In genomic region chr8:122320541-122320940, GRCm38 (mm10) we compare ENCODE assay signal across 16 mouse cellular contexts. TPM values are rescaled to one million over a fixed set of nuclear protein-coding genes. Genes with fewer than 3 reads are reported as not detected.
DNase-seq lines count a peak whose midpoint lies in the region; ATAC-seq and TF ChIP-seq lines count a peak whose summit lies in the region.
"Had no signal": no experiment of that assay in that cellular context is flagged by ENCODE, and none has a peak within 500 bp of the region (broad histone marks: within the 10 kb centered on the region; RNA-seq: fewer than 3 reads in every experiment).

No protein-coding gene starts in this region.

- H3K4me2 ChIP-seq in liver, embryonic 11.5 days = 0 out of 2 replicates have a peak overlapping the region, but pooled peaks have one; percentile 46
- no peak overlapping the region for H3K4me2 ChIP-seq in hindbrain, embryonic 13.5 days
- H3K4me2 ChIP-seq in liver, embryonic 16.5 days (ENCODE audit: low read depth, low read length) = peak overlapping the region; percentile 70
- H3K4me2 ChIP-seq: limb, embryonic 13.5 days had no signal

- no peaks in the 10 kb centered on the region for H3K9me3 ChIP-seq in liver, embryonic 11.5 days (ENCODE audit: control insufficient read depth, low read length)
- no peaks in the 10 kb centered on the region for H3K9me3 ChIP-seq in MEL (replicated peaks; ENCODE audit: insufficient read depth, low read length)
- no peaks in the 10 kb centered on the region for H3K9me3 ChIP-seq in hindbrain, embryonic 13.5 days
- no peaks in the 10 kb centered on the region for H3K9me3 ChIP-seq in liver, embryonic 16.5 days (replicated peaks; ENCODE audit: control insufficient read depth, low read length)
- H3K9me3 ChIP-seq: limb, embryonic 13.5 days had no signal

- no peak for DNase-seq in liver, embryonic 11.5 days (ENCODE audit: low spot score)
- DNase-seq in liver (no peak), MEL (ENCODE audit: low read depth, low spot score) (no peak)
- no peak for DNase-seq in testis, postnatal 10 days (ENCODE audit: low spot score)
- DNase-seq in cerebellum, adult 11-12 months = no peak
- DNase-seq: cerebellum, adult 18-20 months; embryo, embryonic 11 days; gastrocnemius, adult 2 months; right cerebral cortex, adult 18-20 months; thymus, postnatal 36 days had no signal

- peak overlapping the region; percentile 51 for H3K9ac ChIP-seq in liver, embryonic 11.5 days (ENCODE audit: low read depth, low read length)
- H3K9ac ChIP-seq in MEL (ENCODE audit: control insufficient read depth, low read depth, low read length, poor library complexity, severe bottlenecking) = peak overlapping the region; percentile 62
- H3K9ac ChIP-seq in hindbrain, embryonic 13.5 days = peak overlapping the region; percentile 24; the same call in 1 of the 2 replicates
- peak overlapping the region; percentile 76 for H3K9ac ChIP-seq in liver, embryonic 16.5 days (ENCODE audit: low read depth, low read length)
- H3K9ac ChIP-seq: limb, embryonic 13.5 days had no signal

- H3K4me3 ChIP-seq in liver, embryonic 11.5 days (ENCODE audit: low read depth, low read length) = no peak overlapping the region
- no peak overlapping the region for H3K4me3 ChIP-seq in MEL (ENCODE audit: control insufficient read depth in 1 of 2, insufficient read depth in 1 of 2, low read depth in 2 of 2, low read length in 2 of 2)
- no peak overlapping the region for H3K4me3 ChIP-seq in hindbrain, embryonic 13.5 days
- no peak overlapping the region for H3K4me3 ChIP-seq in liver, embryonic 16.5 days (ENCODE audit: low read depth, low read length)
- H3K4me3 ChIP-seq: gastrocnemius, adult 2 months; limb, embryonic 13.5 days had no signal

- peaks cover 100% of the 10 kb centered on the region for H3K4me1 ChIP-seq in liver, embryonic 11.5 days (replicated peaks; ENCODE audit: control insufficient read depth, insufficient read depth, low read length)
- H3K4me1 ChIP-seq in MEL (ENCODE audit: control insufficient read depth in 1 of 2, insufficient read depth in 2 of 2, low read length in 2 of 2) = peaks cover 38 to 88% of the 10 kb centered on the region in 2 experiments
- H3K4me1 ChIP-seq in hindbrain, embryonic 13.5 days (replicated peaks) = peaks cover 66% of the 10 kb centered on the region
- peaks cover 100% of the 10 kb centered on the region for H3K4me1 ChIP-seq in liver, embryonic 16.5 days (ENCODE audit: control insufficient read depth, low read depth, low read length)

- TF ChIP-seq RAD21 in MEL (IDR thresholded peaks at IDR 0.05; ENCODE audit: low read depth, low read length) = no peak

- peaks cover 38% of the 10 kb centered on the region for H3K36me3 ChIP-seq in liver, embryonic 11.5 days (ENCODE audit: control insufficient read depth, insufficient read depth, low read length)
- peaks cover 11 to 84% of the 10 kb centered on the region in 2 experiments for H3K36me3 ChIP-seq in MEL (ENCODE audit: control insufficient read depth in 1 of 2, insufficient read depth in 2 of 2, low read length in 2 of 2)
- no peaks in the 10 kb centered on the region for H3K36me3 ChIP-seq in hindbrain, embryonic 13.5 days
- H3K36me3 ChIP-seq in liver, embryonic 16.5 days (ENCODE audit: control insufficient read depth, insufficient read depth) = peaks cover 33% of the 10 kb centered on the region
- H3K36me3 ChIP-seq: limb, embryonic 13.5 days had no signal

- 42% methylated on average over 3 of the region's 3 CpGs for WGBS in liver, embryonic 11.5 days
- 10% methylated on average over 3 of the region's 3 CpGs for WGBS in hindbrain, embryonic 13.5 days
- 58% methylated on average over 3 of the region's 3 CpGs for WGBS in liver, embryonic 16.5 days (ENCODE audit: insufficient replicate concordance)

- H3K27ac ChIP-seq in liver, embryonic 11.5 days (ENCODE audit: low read depth, low read length) = peak overlapping the region; percentile 97
- H3K27ac ChIP-seq in MEL (ENCODE audit: control insufficient read depth, low read depth, low read length) = peak overlapping the region; percentile 98
- H3K27ac ChIP-seq in hindbrain, embryonic 13.5 days = peak overlapping the region; percentile 72
- peak overlapping the region; percentile 99 for H3K27ac ChIP-seq in liver, embryonic 16.5 days (ENCODE audit: low read length)
- H3K27ac ChIP-seq: gastrocnemius, adult 2 months; limb, embryonic 13.5 days had no signal

- TF ChIP-seq EP300 in MEL (IDR thresholded peaks at IDR 0.05; ENCODE audit: low read depth in 1 of 2, low read length in 2 of 2) = no peak

- TF ChIP-seq POLR2A in MEL (IDR thresholded peaks at IDR 0.05; ENCODE audit: control insufficient read depth in 1 of 2, insufficient read depth in 1 of 2, low read depth in 1 of 2, low read length in 2 of 2, poor library complexity in 1 of 2) = no peak

- no peak for ATAC-seq in liver, embryonic 11.5 days (replicated peaks; ENCODE audit: low FRiP score)
- ATAC-seq in hindbrain, embryonic 13.5 days (ENCODE audit: low FRiP score) = no peak
- no peak for ATAC-seq in liver, embryonic 16.5 days (ENCODE audit: low read depth)

- no peaks in the 10 kb centered on the region for H3K27me3 ChIP-seq in liver, embryonic 11.5 days (replicated peaks; ENCODE audit: control insufficient read depth, insufficient read depth, low read length)
- no peaks in the 10 kb centered on the region for H3K27me3 ChIP-seq in MEL (ENCODE audit: control insufficient read depth in 1 of 2, insufficient read depth in 2 of 2, low read length in 2 of 2)
- no peaks in the 10 kb centered on the region for H3K27me3 ChIP-seq in hindbrain, embryonic 13.5 days
- no peaks in the 10 kb centered on the region for H3K27me3 ChIP-seq in liver, embryonic 16.5 days (ENCODE audit: control insufficient read depth, insufficient read depth, low read depth, low read length)
- H3K27me3 ChIP-seq: limb, embryonic 13.5 days had no signal

- TF ChIP-seq CTCF in MEL (IDR thresholded peaks at IDR 0.05 in 2 of 3, conservative IDR thresholded peaks at IDR 0.05 in 1 of 3; ENCODE audit: control insufficient read depth in 1 of 3, insufficient read depth in 1 of 3, low read depth in 2 of 3, low read length in 3 of 3, poor library complexity in 1 of 3, severe bottlenecking in 1 of 3) = no peak

- H3K79me2 ChIP-seq in MEL (ENCODE audit: control insufficient read depth, insufficient read depth, low read length, poor library complexity) = peaks cover 20% of the 10 kb centered on the region

TF ChIP-seq in MEL, 35 proteins besides CTCF, POLR2A, EP300 and RAD21:
- no peak for TF ChIP-seq TBP (IDR thresholded peaks at IDR 0.05; ENCODE audit: low read depth, low read length)
- TF ChIP-seq ZKSCAN1 (IDR thresholded peaks at IDR 0.05; ENCODE audit: low read depth, low read length) = no peak
- no peak for TF ChIP-seq NELFE (IDR thresholded peaks at IDR 0.05; ENCODE audit: low read depth, low read length)
- no peak for TF ChIP-seq JUND (IDR thresholded peaks at IDR 0.05; ENCODE audit: low read depth, low read length)
- TF ChIP-seq CHD2 (IDR thresholded peaks at IDR 0.05; ENCODE audit: low read length) = no peak
- TF ChIP-seq TAL1 (IDR thresholded peaks at IDR 0.05; ENCODE audit: low read length) = no peak
- no peak for TF ChIP-seq RCOR1 (IDR thresholded peaks at IDR 0.05; ENCODE audit: low read depth, low read length)
- TF ChIP-seq USF2 (IDR thresholded peaks at IDR 0.05; ENCODE audit: borderline replicate concordance in 1 of 2, insufficient read depth in 1 of 2, low read depth in 1 of 2, low read length in 2 of 2) = no peak
- no peak for TF ChIP-seq ZNF384 (IDR thresholded peaks at IDR 0.05; ENCODE audit: low read depth, low read length)
- TF ChIP-seq ZMIZ1 (IDR thresholded peaks at IDR 0.05; ENCODE audit: low read depth, low read length) = no peak

RNA-seq across cellular contexts. Expression of gene Zfpm1, which starts 38.6 kb away (rescaled TPM):
- 22.7 and 26.5 TPM in 2 replicates for polyA plus RNA-seq in liver, embryonic 11.5 days (2014; fragmentation: Nextera tagmentation; extraction: Ambion mirVana)
- 104 and 133 TPM in 2 replicates for total RNA-seq in MEL (2012; rRNA removed)
- polyA plus RNA-seq in MEL (2012; ENCODE audit: insufficient read depth in 1 of 2, insufficient read length in 2 of 2, low read depth in 1 of 2, low replicate concordance in 2 of 2, missing spikeins in 1 of 2) = 100 to 1,000 TPM; 260 to 343 TPM
- polyA plus RNA-seq in hindbrain, embryonic 13.5 days (2015; fragmentation: Nextera tagmentation; extraction: Ambion mirVana) = 1.4 and 1.5 TPM in 2 replicates
- polyA plus RNA-seq in liver, embryonic 16.5 days (2015; fragmentation: Nextera tagmentation; extraction: Ambion mirVana) = 6.8 and 8.1 TPM in 2 replicates

RNA-seq across cellular contexts. Expression of gene Trhr2, which starts 40.0 kb away (rescaled TPM):
- polyA plus RNA-seq in liver, embryonic 11.5 days (2014; fragmentation: Nextera tagmentation; extraction: Ambion mirVana) = not detected in 2 replicates
- 0.12 TPM in 1 of 2 replicates, not detected in the other for total RNA-seq in MEL (2012; rRNA removed)
- polyA plus RNA-seq in MEL (2012; ENCODE audit: insufficient read depth in 1 of 2, insufficient read length in 2 of 2, low read depth in 1 of 2, low replicate concordance in 2 of 2, missing spikeins in 1 of 2) = under 1 TPM in 1 of 2 experiments, not detected in 1; 0.07 TPM
- not detected in 2 replicates for polyA plus RNA-seq in hindbrain, embryonic 13.5 days (2015; fragmentation: Nextera tagmentation; extraction: Ambion mirVana)
- not detected in 2 replicates for polyA plus RNA-seq in liver, embryonic 16.5 days (2015; fragmentation: Nextera tagmentation; extraction: Ambion mirVana)
- total RNA-seq: adrenal gland, postnatal 4 days; gastrocnemius, adult 2 months had no signal
- polyA plus RNA-seq: forebrain, embryonic 11.5 days; kidney, embryonic 16.5 days had no signal

RNA-seq across cellular contexts. Expression of gene Zc3h18, which starts 55.9 kb away (rescaled TPM):
- polyA plus RNA-seq in liver, embryonic 11.5 days (2014; fragmentation: Nextera tagmentation; extraction: Ambion mirVana) = 41.3 and 44.2 TPM in 2 replicates
- total RNA-seq in MEL (2012; rRNA removed) = 84.3 and 98.5 TPM in 2 replicates
- 100 to 1,000 TPM in 1 of 2 experiments, 10 to 100 TPM in 1; 30.2 to 122 TPM for polyA plus RNA-seq in MEL (2012; ENCODE audit: insufficient read depth in 1 of 2, insufficient read length in 2 of 2, low read depth in 1 of 2, low replicate concordance in 2 of 2, missing spikeins in 1 of 2)
- 38.0 and 38.5 TPM in 2 replicates for polyA plus RNA-seq in hindbrain, embryonic 13.5 days (2015; fragmentation: Nextera tagmentation; extraction: Ambion mirVana)
- polyA plus RNA-seq in liver, embryonic 16.5 days (2015; fragmentation: Nextera tagmentation; extraction: Ambion mirVana) = 17.8 and 19.0 TPM in 2 replicates

Comparison
In these comparisons a context has a peak if more than half of its experiments do, and no peak if none do; other contexts are left out.
1. H3K9ac ChIP-seq: peak in every context shown above with its lines; median percentile 76 in liver, embryonic 16.5 days; 62 in MEL; 51 in liver, embryonic 11.5 days; 24 in hindbrain, embryonic 13.5 days.